Mouse (Mus musculus): ENCODE data around the gene Ap1m1. TPM values are rescaled to one million over a fixed set of nuclear protein-coding genes. Genes with fewer than 3 reads are reported as not detected.

Ap1m1 gene
- polyA plus RNA-seq, 1 experiment, result 30.1 TPM

DNA sequence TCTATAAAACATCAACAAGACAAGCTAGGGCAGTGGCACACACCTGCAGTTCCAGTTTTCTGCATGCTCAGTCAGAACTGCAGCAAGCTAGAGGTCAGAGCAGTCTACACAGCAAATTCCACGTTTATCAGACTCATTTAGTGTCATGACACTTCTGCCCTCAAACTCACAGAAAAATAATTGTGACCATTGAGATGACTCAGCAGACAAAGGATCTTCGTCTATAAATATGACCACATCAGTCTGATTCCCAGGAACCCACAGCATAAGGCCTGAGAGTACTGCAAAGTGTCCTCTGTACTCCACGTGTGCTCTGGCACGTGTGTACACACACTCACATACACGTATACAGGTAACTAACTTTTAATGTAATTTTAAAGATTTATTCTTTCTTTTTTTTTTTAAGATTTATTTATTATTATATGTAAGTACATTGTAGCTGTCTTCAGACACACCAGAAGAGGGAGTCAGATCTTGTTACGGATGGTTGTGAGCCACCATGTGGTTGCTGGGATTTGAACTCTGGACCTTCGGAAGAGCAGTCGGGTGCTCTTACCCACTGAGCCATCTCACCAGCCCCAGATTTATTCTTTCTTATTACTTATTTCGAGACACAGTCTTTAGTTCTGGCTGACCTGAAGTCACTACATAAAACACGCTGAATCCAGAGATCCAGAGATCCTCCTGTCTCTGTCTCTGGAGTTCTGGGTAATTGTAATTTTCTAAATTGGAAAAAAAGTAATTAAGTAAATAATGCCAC lies 20.9 kb upstream of the Ap1m1 start:
- H3K27ac ChIP-seq (ENCODE audit: insufficient read depth, low read length), result no peak overlapping the region
- no peak overlapping the region for H3K9ac ChIP-seq (ENCODE audit: low read depth, poor library complexity, severe bottlenecking)

DNA sequence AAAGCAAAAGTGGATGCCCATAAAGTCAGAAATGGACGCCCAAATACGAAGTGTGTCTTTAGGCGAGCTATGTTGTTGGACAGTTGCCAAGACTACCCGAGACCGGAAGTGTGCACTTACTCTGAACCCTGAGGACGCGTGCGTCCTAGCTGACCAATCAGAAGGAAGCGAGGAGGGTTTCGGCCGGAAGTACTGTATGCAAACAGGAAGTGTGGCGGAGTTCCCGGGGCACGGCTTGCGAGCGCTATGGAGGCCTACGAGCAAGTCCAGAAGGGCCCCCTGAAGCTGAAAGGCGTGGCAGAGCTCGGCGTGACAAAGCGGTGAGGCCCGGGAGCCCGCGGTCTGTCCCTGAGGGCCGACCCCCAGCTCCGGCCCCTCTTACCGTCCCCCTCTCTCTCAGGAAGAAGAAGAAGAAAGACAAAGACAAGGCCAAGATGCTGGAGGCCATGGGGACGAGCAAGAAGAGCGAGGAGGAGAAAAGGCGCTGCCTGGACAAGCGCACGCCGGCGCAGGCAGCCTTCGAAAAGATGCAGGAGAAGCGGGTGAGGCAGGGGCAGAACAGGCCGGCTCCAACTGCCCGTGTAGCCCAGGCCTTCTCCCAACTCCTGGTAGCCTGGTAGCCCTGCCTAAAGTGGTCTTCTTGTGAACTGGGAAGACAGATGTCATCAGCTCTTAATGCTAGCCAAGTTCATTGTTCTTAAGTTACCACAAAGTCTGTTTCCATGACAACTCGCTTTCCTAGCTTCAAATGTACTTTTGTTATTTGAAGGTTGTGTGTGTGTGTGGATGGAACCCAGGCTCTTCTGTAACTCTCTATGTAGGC lies 20.1 kb upstream of the Ap1m1 start, which contains the start of gene Fam32a:
Gene Fam32a, plus strand, starts transcription at position 190 of the 823 bp plus-strand sequence.
- no peak within 1 kb of the TSS for H3K27ac ChIP-seq (ENCODE audit: insufficient read depth, low read length)
- peak within 1 kb of the TSS; percentile 80 for H3K4me3 ChIP-seq (ENCODE audit: low read depth, low read length)
- TF ChIP-seq EP300 (IDR thresholded peaks at IDR 0.05; ENCODE audit: insufficient read depth, low read depth, low read length), result no peak
- no peak for TF ChIP-seq CTCF (IDR thresholded peaks at IDR 0.05; ENCODE audit: low read depth, low read length)
- TF ChIP-seq POLR2A (IDR thresholded peaks at IDR 0.05; ENCODE audit: insufficient read depth, low read length), result no peak
- peak within 1 kb of the TSS; percentile 70 for H3K9ac ChIP-seq (ENCODE audit: low read depth, poor library complexity, severe bottlenecking)
- H3K9me3 ChIP-seq (replicated peaks; ENCODE audit: control insufficient read depth, insufficient read depth, low read length, poor library complexity, severe bottlenecking), result peaks cover 8% of the 10 kb centered on the region; the same call in 1 of the 2 replicates
- H3K4me1 ChIP-seq (ENCODE audit: control insufficient read depth, insufficient read depth, low read length), result no peaks in the 10 kb centered on the region
- no peaks in the 10 kb centered on the region for H3K27me3 ChIP-seq (ENCODE audit: control insufficient read depth, insufficient read depth, low read length, poor library complexity, severe bottlenecking)
- H3K36me3 ChIP-seq (ENCODE audit: control insufficient read depth, insufficient read depth, low read length, poor library complexity, severe bottlenecking), result peaks cover 25% of the 10 kb centered on the region

More for the DNA sequence above, 20.9 kb upstream of the Ap1m1 start:
- TF ChIP-seq EP300 (IDR thresholded peaks at IDR 0.05; ENCODE audit: insufficient read depth, low read depth, low read length), result no peak
- TF ChIP-seq POLR2A (IDR thresholded peaks at IDR 0.05; ENCODE audit: insufficient read depth, low read length), result no peak
- no peak for TF ChIP-seq CTCF (IDR thresholded peaks at IDR 0.05; ENCODE audit: low read depth, low read length)
- Histone ChIP-seq H3K27me3 (ENCODE audit: control insufficient read depth, insufficient read depth, low read length, poor library complexity, severe bottlenecking) (no peaks in the 10 kb centered on the region), H3K4me1 (ENCODE audit: control insufficient read depth, insufficient read depth, low read length) (no peaks in the 10 kb centered on the region), H3K4me3 (ENCODE audit: low read depth, low read length) (no peak overlapping the region), H3K36me3 (ENCODE audit: control insufficient read depth, insufficient read depth, low read length, poor library complexity, severe bottlenecking) (peaks cover 24% of the 10 kb centered on the region), H3K9me3 (replicated peaks; ENCODE audit: control insufficient read depth, insufficient read depth, low read length, poor library complexity, severe bottlenecking) (peaks cover 5% of the 10 kb centered on the region; the same call in 1 of the 2 replicates)

DNA sequence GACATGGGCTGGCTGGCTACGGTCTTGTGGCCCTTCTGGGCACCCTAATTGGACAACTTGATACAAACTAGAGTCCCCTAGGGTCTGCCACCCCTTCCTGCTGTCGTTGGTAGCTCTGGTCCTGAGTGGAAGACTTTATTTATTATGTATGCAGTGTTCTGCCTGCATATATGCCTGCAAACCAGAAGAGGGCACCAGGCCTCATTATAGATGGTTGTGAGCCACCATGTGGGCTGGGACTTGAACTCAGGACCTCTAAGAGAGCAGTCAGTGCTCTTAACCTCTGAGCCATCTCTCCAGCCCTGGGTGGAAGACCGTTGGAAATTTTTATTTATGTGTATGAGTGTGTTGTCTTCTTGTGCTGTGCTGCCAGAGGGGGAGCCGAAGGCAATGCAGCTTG lies 19.1 kb upstream of the Ap1m1 start:
- Histone ChIP-seq H3K27me3 (ENCODE audit: control insufficient read depth, insufficient read depth, low read length, poor library complexity, severe bottlenecking) (no peaks in the 10 kb centered on the region), H3K4me1 (ENCODE audit: control insufficient read depth, insufficient read depth, low read length) (no peaks in the 10 kb centered on the region), H3K9ac (ENCODE audit: low read depth, poor library complexity, severe bottlenecking) (no peak overlapping the region), H3K36me3 (ENCODE audit: control insufficient read depth, insufficient read depth, low read length, poor library complexity, severe bottlenecking) (peaks cover 25% of the 10 kb centered on the region), H3K4me3 (ENCODE audit: low read depth, low read length) (no peak overlapping the region), H3K9me3 (replicated peaks; ENCODE audit: control insufficient read depth, insufficient read depth, low read length, poor library complexity, severe bottlenecking) (peaks cover 8% of the 10 kb centered on the region; the same call in 1 of the 2 replicates), H3K27ac (ENCODE audit: insufficient read depth, low read length) (no peak overlapping the region)
- TF ChIP-seq EP300 (IDR thresholded peaks at IDR 0.05; ENCODE audit: insufficient read depth, low read depth, low read length) (no peak), POLR2A (IDR thresholded peaks at IDR 0.05; ENCODE audit: insufficient read depth, low read length) (no peak), CTCF (IDR thresholded peaks at IDR 0.05; ENCODE audit: low read depth, low read length) (no peak)

DNA sequence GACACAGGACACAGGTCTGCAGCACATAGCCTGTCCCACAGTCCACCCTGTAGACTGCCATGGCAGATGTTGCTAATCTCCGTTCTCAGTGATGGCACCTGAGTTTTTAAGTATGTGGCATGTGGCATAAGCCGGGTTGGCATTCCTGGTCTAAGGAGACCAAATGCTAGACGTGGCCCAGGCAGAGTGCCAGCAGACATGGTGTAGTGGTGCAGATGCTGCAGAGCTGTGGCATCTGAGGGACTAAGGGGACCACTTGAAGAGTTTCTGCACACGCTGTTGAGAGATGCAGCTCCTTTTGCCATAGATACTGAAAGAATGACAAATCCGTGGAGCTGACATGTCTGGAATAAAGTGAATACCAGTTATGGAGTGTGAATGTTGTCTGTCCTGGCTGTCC lies 17.2 kb upstream of the Ap1m1 start:
- no peaks in the 10 kb centered on the region for H3K4me1 ChIP-seq (ENCODE audit: control insufficient read depth, insufficient read depth, low read length)
- peaks cover 25% of the 10 kb centered on the region for H3K36me3 ChIP-seq (ENCODE audit: control insufficient read depth, insufficient read depth, low read length, poor library complexity, severe bottlenecking)
- H3K4me3 ChIP-seq (ENCODE audit: low read depth, low read length), result no peak overlapping the region
- peaks cover 8% of the 10 kb centered on the region; the same call in 1 of the 2 replicates for H3K9me3 ChIP-seq (replicated peaks; ENCODE audit: control insufficient read depth, insufficient read depth, low read length, poor library complexity, severe bottlenecking)
- TF ChIP-seq CTCF (IDR thresholded peaks at IDR 0.05; ENCODE audit: low read depth, low read length), result no peak
- no peak for TF ChIP-seq POLR2A (IDR thresholded peaks at IDR 0.05; ENCODE audit: insufficient read depth, low read length)
- TF ChIP-seq EP300 (IDR thresholded peaks at IDR 0.05; ENCODE audit: insufficient read depth, low read depth, low read length), result no peak
- H3K27me3 ChIP-seq (ENCODE audit: control insufficient read depth, insufficient read depth, low read length, poor library complexity, severe bottlenecking), result no peaks in the 10 kb centered on the region
- H3K27ac ChIP-seq (ENCODE audit: insufficient read depth, low read length), result no peak overlapping the region
- no peak overlapping the region for H3K9ac ChIP-seq (ENCODE audit: low read depth, poor library complexity, severe bottlenecking)

DNA sequence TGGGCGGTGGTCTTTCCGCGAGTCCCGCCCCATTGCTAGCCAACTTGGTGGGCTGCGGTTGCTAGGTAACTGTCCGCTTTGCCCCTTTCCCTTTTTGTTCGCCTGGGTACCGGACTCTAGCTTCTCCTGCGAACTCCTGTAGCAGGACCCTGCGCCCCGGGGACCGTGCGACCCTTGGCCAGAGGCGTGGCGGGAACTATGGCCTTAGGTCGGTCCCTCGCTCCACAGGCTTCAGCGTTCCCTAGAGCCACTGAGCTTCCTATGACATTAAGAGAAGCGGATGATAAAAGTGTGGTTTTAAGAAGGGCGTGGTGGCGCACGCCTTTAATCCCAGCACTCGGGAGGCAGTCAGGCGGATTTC lies 565 bp downstream of the Ap1m1 start:
- TF ChIP-seq EP300 (IDR thresholded peaks at IDR 0.05; ENCODE audit: insufficient read depth, low read depth, low read length), result no peak
- no peak for TF ChIP-seq CTCF (IDR thresholded peaks at IDR 0.05; ENCODE audit: low read depth, low read length)
- TF ChIP-seq POLR2A (IDR thresholded peaks at IDR 0.05; ENCODE audit: insufficient read depth, low read length), result no peak
- Histone ChIP-seq H3K9ac (ENCODE audit: low read depth, poor library complexity, severe bottlenecking) (peak overlapping the region; percentile 1; the same call in 1 of the 2 replicates), H3K4me3 (ENCODE audit: low read depth, low read length) (peak overlapping the region; percentile 72), H3K27me3 (ENCODE audit: control insufficient read depth, insufficient read depth, low read length, poor library complexity, severe bottlenecking) (no peaks in the 10 kb centered on the region), H3K36me3 (ENCODE audit: control insufficient read depth, insufficient read depth, low read length, poor library complexity, severe bottlenecking) (no peaks in the 10 kb centered on the region), H3K27ac (ENCODE audit: insufficient read depth, low read length) (no peak overlapping the region), H3K9me3 (replicated peaks; ENCODE audit: control insufficient read depth, insufficient read depth, low read length, poor library complexity, severe bottlenecking) (no peaks in the 10 kb centered on the region), H3K4me1 (ENCODE audit: control insufficient read depth, insufficient read depth, low read length) (no peaks in the 10 kb centered on the region)

Data from ES-Bruce4 (cell line).